Mouse (Mus musculus): ENCODE measurements around the gene Adh5.

DNA sequence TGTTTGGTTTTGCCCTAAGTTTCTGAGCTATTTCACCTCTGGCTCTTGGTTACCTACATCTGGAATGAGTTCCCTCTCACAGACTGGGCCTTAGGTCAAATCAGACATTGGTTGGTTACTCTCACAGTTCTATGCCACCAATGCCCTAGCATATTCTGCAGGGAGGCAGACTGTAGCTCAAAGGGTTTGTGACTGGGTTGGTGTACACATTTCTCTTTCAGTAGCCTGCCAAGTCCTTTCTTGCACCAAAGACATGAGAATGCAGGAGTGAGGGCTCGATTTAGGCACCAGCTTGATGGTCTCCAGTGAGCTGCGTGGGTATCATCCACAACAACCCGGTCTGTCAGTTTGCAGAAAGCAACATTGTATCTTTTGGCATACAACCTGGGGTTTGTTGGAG, 38.0 kb upstream of the Adh5 start:
- TF ChIP-seq CTCF (conservative IDR thresholded peaks at IDR 0.05; ENCODE audit: low read length) = no peak
- no peak for TF ChIP-seq POU5F1 (IDR thresholded peaks at IDR 0.05; ENCODE audit: borderline replicate concordance, low read length)
- no peak for TF ChIP-seq NANOG (IDR thresholded peaks at IDR 0.05; ENCODE audit: borderline replicate concordance, low read length)

Data from E14TG2a.4 (cell line).